8 mouse cellular contexts compared by ENCODE assay signal in the genomic region with DNA sequence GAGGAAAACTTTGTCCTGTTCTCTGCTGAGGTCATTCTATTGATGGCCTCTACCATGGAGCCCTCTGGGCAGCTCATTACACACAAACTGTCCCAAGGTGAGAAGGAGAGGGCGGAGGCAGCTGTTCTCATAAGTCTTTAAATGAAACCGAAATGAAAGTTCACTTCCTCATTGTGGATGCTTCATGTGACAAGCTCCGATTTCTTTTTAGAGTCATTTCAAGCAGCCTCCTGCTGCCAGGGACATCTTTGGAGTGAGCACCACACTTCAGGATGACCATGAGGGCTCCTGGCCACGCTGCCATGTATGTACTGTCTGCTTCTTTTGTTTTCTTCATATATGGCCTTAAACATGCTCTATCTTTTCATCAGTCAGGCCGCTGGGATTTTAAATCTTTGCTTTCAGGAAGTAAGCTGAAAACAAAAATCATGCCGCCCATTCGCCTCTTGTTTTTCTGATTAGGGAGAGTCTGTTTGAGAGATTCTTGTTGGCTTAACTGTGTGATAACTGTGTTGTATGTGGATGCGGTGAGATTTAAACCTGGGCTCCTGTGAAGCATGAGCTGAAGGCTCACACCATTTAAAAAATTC. TPM values are rescaled to one million over a fixed set of nuclear protein-coding genes. Genes with fewer than 3 reads are reported as not detected.
A peak's percentile ranks its signal among the peaks of the same experiment; 100 is the strongest.
DNase-seq lines count a peak whose midpoint lies in the region; ATAC-seq and TF ChIP-seq lines count a peak whose summit lies in the region.

TSS of gene Ctss (plus strand) at position 165 of the 590 bp plus-strand sequence.

- no peaks in the 10 kb centered on the region for H3K27me3 ChIP-seq in kidney, postnatal 0 days (ENCODE audit: insufficient read depth, low read length)
- no peaks in the 10 kb centered on the region for H3K27me3 ChIP-seq in limb, embryonic 15.5 days

- TF ChIP-seq CTCF in kidney, postnatal 0 days (IDR thresholded peaks at IDR 0.05; ENCODE audit: low read depth): no peak

- H3K4me2 ChIP-seq in kidney, postnatal 0 days (ENCODE audit: low read length): no peak within 1 kb of the TSS
- H3K4me2 ChIP-seq in limb, embryonic 15.5 days: no peak within 1 kb of the TSS

- H3K4me1 ChIP-seq in kidney, postnatal 0 days (replicated peaks; ENCODE audit: insufficient read depth, low read length): no peaks in the 10 kb centered on the region
- H3K4me1 ChIP-seq in limb, embryonic 15.5 days: no peaks in the 10 kb centered on the region

- H3K9ac ChIP-seq in kidney, postnatal 0 days (ENCODE audit: low read depth, low read length): no peak within 1 kb of the TSS
- no peak within 1 kb of the TSS for H3K9ac ChIP-seq in limb, embryonic 15.5 days

- DNase-seq in kidney, postnatal 0 days (ENCODE audit: low spot score): no peak
- DNase-seq in kidney, adult 8-10 months: no peak
- no peak for DNase-seq in adrenal gland, adult 2 months
- DNase-seq in gonadal fat pad, adult 2 months (ENCODE audit: low read depth): no peak
- DNase-seq in embryo, embryonic 10 days (ENCODE audit: low spot score): no peak
- no peak for DNase-seq in yolk sac, embryonic 10.5 days (ENCODE audit: low spot score)

- no peak for ATAC-seq in kidney, postnatal 0 days (replicated peaks; ENCODE audit: low FRiP score, low read depth)
- ATAC-seq in limb, embryonic 15.5 days (ENCODE audit: insufficient number of reproducible peaks, low FRiP score, low TSS enrichment, low read depth): no peak
- peak; percentile 80 for ATAC-seq in neutrophil, adult 5-6 weeks (ENCODE audit: extremely low read depth, insufficient number of reproducible peaks, low FRiP score, poor library complexity, severe bottlenecking)

- H3K9me3 ChIP-seq in kidney, postnatal 0 days (replicated peaks; ENCODE audit: low read length): no peaks in the 10 kb centered on the region
- H3K9me3 ChIP-seq in limb, embryonic 15.5 days: no peaks in the 10 kb centered on the region

- H3K36me3 ChIP-seq in kidney, postnatal 0 days (ENCODE audit: insufficient read depth, low read length): no peaks in the 10 kb centered on the region
- H3K36me3 ChIP-seq in limb, embryonic 15.5 days: no peaks in the 10 kb centered on the region

- H3K27ac ChIP-seq in kidney, postnatal 0 days: no peak within 1 kb of the TSS
- H3K27ac ChIP-seq in limb, embryonic 15.5 days: no peak within 1 kb of the TSS

- WGBS in kidney, postnatal 0 days: 82% methylated on average over 8 of the region's 8 CpGs
- WGBS in limb, embryonic 15.5 days: 84% methylated on average over 8 of the region's 8 CpGs

- H3K4me3 ChIP-seq in kidney, postnatal 0 days (replicated peaks; ENCODE audit: low read depth, low read length): no peak within 1 kb of the TSS
- H3K4me3 ChIP-seq in limb, embryonic 15.5 days: no peak within 1 kb of the TSS

RNA-seq across cellular contexts. Expression of gene Ctss, which starts in this region (rescaled TPM):
- 22.1 and 24.0 TPM in 2 replicates for polyA plus RNA-seq in kidney, postnatal 0 days (2015; fragmentation: Nextera tagmentation; extraction: Ambion mirVana)
- 10 to 100 TPM; 51.8 to 57.1 TPM for total RNA-seq in adrenal gland, adult 2 months (2021)
- polyA plus RNA-seq in adrenal gland, adult 2 months (2012; rRNA removed): 5.5 and 8.0 TPM in 2 replicates
- polyA plus RNA-seq in gonadal fat pad, adult 2 months (2012; rRNA removed): 26.2 and 27.6 TPM in 2 replicates
- polyA plus RNA-seq in limb, embryonic 15.5 days (2015; fragmentation: Nextera tagmentation; extraction: Ambion mirVana): 20.9 and 23.8 TPM in 2 replicates
- total RNA-seq in neutrophil, adult 5-6 weeks (2017): 904 and 941 TPM in 2 replicates

Comparison
In these comparisons a context has a peak if more than half of its experiments do, and no peak if none do; other contexts are left out.
1. RNA of gene Ctss (total RNA-seq): 904 to 941 TPM in neutrophil, adult 5-6 weeks; 51.8 to 57.1 TPM in adrenal gland, adult 2 months; every median in the first group is over 10 times any median in the second.